Mouse (Mus musculus): ENCODE measurements around the gene Vav1.

GRCm38 (mm10) chr17:57255354-57255753 is 23.5 kb upstream of the Vav1 start:
- TF ChIP-seq CTCF (IDR thresholded peaks at IDR 0.05; ENCODE audit: control insufficient read depth, insufficient read depth, low read length) (no peak), POLR2A (IDR thresholded peaks at IDR 0.05; ENCODE audit: borderline replicate concordance, control insufficient read depth, low read depth, low read length) (no peak)
